Mouse (Mus musculus): Measurements from ENCODE around the gene Pim1. TPM values are rescaled to one million over a fixed set of nuclear protein-coding genes. Genes with fewer than 3 reads are reported as not detected.

Gene Pim1
- polyA plus RNA-seq, 1 experiment from 2014 or later: 20.1 TPM

DNA sequence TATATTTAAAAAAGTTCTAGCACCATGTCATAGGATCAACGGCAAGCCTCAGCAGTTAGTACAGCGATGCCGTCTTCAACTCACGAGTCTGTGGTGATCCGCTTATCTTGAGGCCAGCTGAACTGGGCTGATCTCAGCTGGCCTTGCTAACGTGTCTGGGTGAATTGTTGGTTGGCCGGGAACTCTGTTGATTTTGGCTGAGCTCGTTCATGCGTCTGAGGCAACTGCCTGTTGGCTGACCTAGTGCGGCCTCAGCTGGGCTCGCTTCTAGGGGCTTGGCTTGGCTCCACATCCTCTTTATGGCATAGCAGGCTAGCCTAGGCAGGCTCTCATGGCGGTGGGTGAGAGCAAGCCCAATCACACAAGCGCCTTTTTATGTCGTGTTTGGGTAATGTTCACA lies 50.9 kb downstream of the Pim1 start:
- ATAC-seq (ENCODE audit: insufficient number of reproducible peaks, insufficient read depth, low FRiP score, low TSS enrichment): no peak
- Histone ChIP-seq H3K9me3 (no peaks in the 10 kb centered on the region), H3K27me3 (no peaks in the 10 kb centered on the region), H3K4me1 (no peaks in the 10 kb centered on the region), H3K4me3 (no peak overlapping the region), H3K9ac (no peak overlapping the region), H3K27ac (no peak overlapping the region), H3K4me2 (replicated peaks) (no peak overlapping the region), H3K36me3 (no peaks in the 10 kb centered on the region)
- 79% methylated on average over 14 of the region's 14 CpGs for whole genome bisulfite sequencing

DNA sequence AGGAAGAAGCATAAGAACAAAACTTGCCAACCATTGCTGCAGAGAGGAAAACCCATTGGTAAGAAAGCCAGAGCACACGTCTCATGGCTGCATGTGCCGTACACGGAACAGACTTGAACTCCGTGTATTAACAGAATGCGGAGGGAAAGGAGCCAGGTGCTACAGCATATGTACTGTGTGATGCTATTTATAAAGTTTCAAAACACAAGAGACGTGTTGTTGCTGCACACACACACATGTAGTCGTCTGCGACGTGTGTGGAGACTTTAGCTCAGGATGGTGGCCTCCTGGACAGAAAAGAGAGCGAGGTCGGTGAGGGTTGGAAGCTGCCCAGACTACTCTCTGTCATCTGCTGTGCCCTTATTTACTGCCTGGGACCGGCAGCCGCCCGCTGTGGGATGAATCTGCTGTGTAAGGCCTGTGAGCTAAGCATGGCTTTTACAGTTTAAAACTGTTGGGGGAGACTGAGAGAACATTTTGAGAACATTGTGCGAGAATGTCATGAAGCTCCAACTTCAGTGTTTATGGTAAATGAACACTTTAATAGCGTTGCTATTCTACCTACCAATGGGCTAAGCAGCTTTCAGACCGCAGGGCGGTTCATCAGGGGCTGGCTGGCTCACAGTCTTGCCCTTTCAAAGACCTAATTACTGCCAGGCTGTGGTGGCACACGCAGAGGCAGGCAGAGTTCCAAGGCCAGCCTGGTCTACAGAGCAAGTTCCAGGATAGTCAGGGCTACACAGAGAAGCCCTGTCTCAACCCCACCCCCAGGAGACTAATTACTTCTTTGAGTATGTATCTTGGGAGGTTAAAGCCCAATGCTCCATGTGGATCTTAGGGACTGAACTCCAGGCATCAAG lies 52.5 kb downstream of the Pim1 start:
- H3K27ac ChIP-seq: no peak overlapping the region
- H3K9me3 ChIP-seq: no peaks in the 10 kb centered on the region
- no peak overlapping the region for H3K4me3 ChIP-seq
- no peaks in the 10 kb centered on the region for H3K4me1 ChIP-seq
- H3K27me3 ChIP-seq: no peaks in the 10 kb centered on the region
- H3K4me2 ChIP-seq (replicated peaks): no peak overlapping the region
- 86% methylated on average over 19 of the region's 19 CpGs for WGBS
- H3K36me3 ChIP-seq: no peaks in the 10 kb centered on the region
- no peak for ATAC-seq (ENCODE audit: insufficient number of reproducible peaks, insufficient read depth, low FRiP score, low TSS enrichment)
- no peak overlapping the region for H3K9ac ChIP-seq

GRCm38 (mm10) chr17:29544064-29544463 lies 53.5 kb downstream of the Pim1 start:
- 77% methylated on average over 2 of the region's 2 CpGs for WGBS
- H3K9me3 ChIP-seq: no peaks in the 10 kb centered on the region
- no peaks in the 10 kb centered on the region for H3K4me1 ChIP-seq
- no peak overlapping the region for H3K27ac ChIP-seq
- no peaks in the 10 kb centered on the region for H3K27me3 ChIP-seq
- H3K9ac ChIP-seq: no peak overlapping the region
- ATAC-seq (ENCODE audit: insufficient number of reproducible peaks, insufficient read depth, low FRiP score, low TSS enrichment): no peak
- no peak overlapping the region for H3K4me2 ChIP-seq (replicated peaks)
- H3K36me3 ChIP-seq: no peaks in the 10 kb centered on the region
- H3K4me3 ChIP-seq: no peak overlapping the region

- no peaks in the 10 kb centered on the region for H3K9me3 ChIP-seq
- H3K4me1 ChIP-seq: peaks cover 3% of the 10 kb centered on the region
- H3K27ac ChIP-seq: no peak overlapping the region
- H3K9ac ChIP-seq: no peak overlapping the region
- no peak overlapping the region for H3K4me3 ChIP-seq
- H3K4me2 ChIP-seq (replicated peaks): no peak overlapping the region
- no peaks in the 10 kb centered on the region for H3K36me3 ChIP-seq
- 88% methylated on average over 5 of the region's 5 CpGs for WGBS
- no peaks in the 10 kb centered on the region for H3K27me3 ChIP-seq
- no peak for ATAC-seq (ENCODE audit: insufficient number of reproducible peaks, insufficient read depth, low FRiP score, low TSS enrichment)
Observed at GRCm38 (mm10) chr17:29545241-29545640, 54.7 kb downstream of the Pim1 start.

Other genes starting within 250 kb of the Pim1 start
- gene Ppil1, start 226.6 kb upstream of the Pim1 start, polyA plus RNA-seq (2016; fragmentation: Nextera tagmentation; extraction: Ambion mirVana): 154 and 162 TPM in 2 replicates
- gene BC004004, start 222.0 kb upstream of the Pim1 start, polyA plus RNA-seq (2016; fragmentation: Nextera tagmentation; extraction: Ambion mirVana): 54.9 and 56.5 TPM in 2 replicates
- gene Pi16, start 173.1 kb upstream of the Pim1 start, polyA plus RNA-seq (2016; fragmentation: Nextera tagmentation; extraction: Ambion mirVana): 0.49 and 0.59 TPM in 2 replicates
- 420 and 454 TPM in 2 replicates for gene Mtch1, start 142.8 kb upstream of the Pim1 start, polyA plus RNA-seq (2016; fragmentation: Nextera tagmentation; extraction: Ambion mirVana)
- gene Fgd2, start 129.8 kb upstream of the Pim1 start, polyA plus RNA-seq (2016; fragmentation: Nextera tagmentation; extraction: Ambion mirVana): 9.2 and 9.3 TPM in 2 replicates
- gene Gm17657, start 58.9 kb downstream of the Pim1 start, polyA plus RNA-seq (2016; fragmentation: Nextera tagmentation; extraction: Ambion mirVana): not detected in 2 replicates
- 19.0 and 19.1 TPM in 2 replicates for gene Tbc1d22b, start 59.0 kb downstream of the Pim1 start, polyA plus RNA-seq (2016; fragmentation: Nextera tagmentation; extraction: Ambion mirVana)
- 1.8 and 2.4 TPM in 2 replicates for gene Tmem217, start 61.6 kb downstream of the Pim1 start, polyA plus RNA-seq (2016; fragmentation: Nextera tagmentation; extraction: Ambion mirVana)
- gene Rnf8, start 124.0 kb downstream of the Pim1 start, polyA plus RNA-seq (2016; fragmentation: Nextera tagmentation; extraction: Ambion mirVana): 109 and 110 TPM in 2 replicates
- gene Gm28043, start 124.1 kb downstream of the Pim1 start, polyA plus RNA-seq (2016; fragmentation: Nextera tagmentation; extraction: Ambion mirVana): 4.0 TPM in 2 replicates
- gene Cmtr1, start 169.8 kb downstream of the Pim1 start, polyA plus RNA-seq (2016; fragmentation: Nextera tagmentation; extraction: Ambion mirVana): 142 and 147 TPM in 2 replicates
- gene Ccdc167, start 226.3 kb downstream of the Pim1 start, polyA plus RNA-seq (2016; fragmentation: Nextera tagmentation; extraction: Ambion mirVana): 15.3 and 15.9 TPM in 2 replicates

All from embryonic facial prominence, embryonic 12.5 days (tissue).